ENCODE assay signal across 8 mouse cellular contexts in genomic region chr11:108150410-108150809, GRCm38 (mm10).
DNase-seq lines count a peak whose midpoint lies in the region; ATAC-seq and TF ChIP-seq lines count a peak whose summit lies in the region.

No protein-coding gene starts in this region.

- H3K27me3 ChIP-seq in lung, postnatal 0 days (replicated peaks; ENCODE audit: insufficient read depth, low read length): no peaks in the 10 kb centered on the region
- H3K27me3 ChIP-seq in embryonic facial prominence, embryonic 14.5 days (replicated peaks; ENCODE audit: control insufficient read depth, insufficient read depth, low read length): no peaks in the 10 kb centered on the region

- H3K9ac ChIP-seq in lung, postnatal 0 days (replicated peaks; ENCODE audit: low read depth): no peak overlapping the region
- H3K9ac ChIP-seq in embryonic facial prominence, embryonic 14.5 days (ENCODE audit: low read depth, low read length): no peak overlapping the region

- no peak for ATAC-seq in lung, postnatal 0 days
- ATAC-seq in embryonic facial prominence, embryonic 14.5 days (ENCODE audit: low read depth): peak; percentile 11; the same call in 1 of the 2 replicates

- H3K4me3 ChIP-seq in lung, postnatal 0 days (ENCODE audit: low read depth, low read length): no peak overlapping the region
- no peak overlapping the region for H3K4me3 ChIP-seq in embryonic facial prominence, embryonic 14.5 days (ENCODE audit: low read depth, low read length)

- H3K4me2 ChIP-seq in lung, postnatal 0 days (replicated peaks; ENCODE audit: low read depth, low read length): no peak overlapping the region
- H3K4me2 ChIP-seq in embryonic facial prominence, embryonic 14.5 days (ENCODE audit: low read depth, low read length): no peak overlapping the region

- H3K36me3 ChIP-seq in lung, postnatal 0 days (ENCODE audit: insufficient read depth, low read length): no peaks in the 10 kb centered on the region
- no peaks in the 10 kb centered on the region for H3K36me3 ChIP-seq in embryonic facial prominence, embryonic 14.5 days (ENCODE audit: control insufficient read depth, insufficient read depth, low read length)

- H3K4me1 ChIP-seq in lung, postnatal 0 days (ENCODE audit: insufficient read depth, low read depth, low read length): peaks cover 3% of the 10 kb centered on the region; the same call in 1 of the 2 replicates
- H3K4me1 ChIP-seq in embryonic facial prominence, embryonic 14.5 days (ENCODE audit: control insufficient read depth, insufficient read depth, low read length): peaks cover 47% of the 10 kb centered on the region

- WGBS in lung, postnatal 0 days: 48% methylated on average over 7 of the region's 7 CpGs
- 18% methylated on average over 7 of the region's 7 CpGs for WGBS in embryonic facial prominence, embryonic 14.5 days

- H3K27ac ChIP-seq in lung, postnatal 0 days (ENCODE audit: low read length): no peak overlapping the region
- H3K27ac ChIP-seq in embryonic facial prominence, embryonic 14.5 days (replicated peaks; ENCODE audit: low read depth, low read length): peak overlapping the region; percentile 19

- TF ChIP-seq EP300 in lung, postnatal 0 days (IDR thresholded peaks at IDR 0.05): no peak

- no peaks in the 10 kb centered on the region for H3K9me3 ChIP-seq in lung, postnatal 0 days (ENCODE audit: low read length)
- H3K9me3 ChIP-seq in embryonic facial prominence, embryonic 14.5 days (ENCODE audit: control insufficient read depth, low read length): no peaks in the 10 kb centered on the region

- peak; percentile 38 for DNase-seq in lung, postnatal 10 days
- no peak for DNase-seq in lung, postnatal 0 days (ENCODE audit: low spot score)
- DNase-seq in embryonic facial prominence, embryonic 14.5 days (ENCODE audit: low spot score): peak; percentile 73
- DNase-seq in heart, adult 9 months (ENCODE audit: low spot score in 2 of 2): peak; percentile 50 to 51
- peak; percentile 75 to 85 for DNase-seq in layer of hippocampus, postnatal 14 days (ENCODE audit: low spot score in 2 of 2)
- DNase-seq in retina, postnatal 1 day: peak; percentile 64
- DNase-seq in spleen, postnatal 14 days (ENCODE audit: low spot score in 2 of 2): no peak
- no peak for DNase-seq in thymus, postnatal 25 days

- TF ChIP-seq CTCF in lung, postnatal 0 days (IDR thresholded peaks at IDR 0.05): no peak

Comparison
In these comparisons a context has a peak if more than half of its experiments do, and no peak if none do; other contexts are left out.
1. DNase-seq: peak in lung, postnatal 10 days (single experiment), embryonic facial prominence, embryonic 14.5 days (single experiment), heart, adult 9 months (2 of 2), layer of hippocampus, postnatal 14 days (2 of 2) and retina, postnatal 1 day (single experiment); none in lung, postnatal 0 days (single experiment), spleen, postnatal 14 days (0 of 2) and thymus, postnatal 25 days (single experiment).